Mouse (Mus musculus) forebrain, embryonic 12.5 days (tissue): ENCODE results near the gene Igfbpl1. TPM values are rescaled to one million over a fixed set of nuclear protein-coding genes. Genes with fewer than 3 reads are reported as not detected.

Experiments
- ATAC-seq: fragments of 200-750 bp; cut with Nextera tagmentation; 2 replicates; pipeline ENCODE4 v1.8.0; 2017; ENCODE audit warnings: moderate TSS enrichment; ENCODE audit not compliant: low FRiP score
- H3K27ac ChIP-seq: fragments of 300-500 bp; sonication (generic); 2 replicates; pipeline ENCODE4 v1.5.1; 2016; ENCODE audit warnings: mild to moderate bottlenecking
- H3K27me3 ChIP-seq: fragments of 300-500 bp; sonication (generic); 2 replicates; pipeline ENCODE4 v1.6.1; 2016; ENCODE audit warnings: mild to moderate bottlenecking
- H3K36me3 ChIP-seq: fragments of 300-500 bp; sonication (generic); replicated peaks from 2 replicates; pipeline ENCODE4 v1.6.1; 2016; ENCODE audit warnings: mild to moderate bottlenecking
- H3K4me1 ChIP-seq: fragments of 300-500 bp; sonication (generic); 2 replicates; pipeline ENCODE4 v1.6.1; 2016
- H3K4me2 ChIP-seq: fragments of 300-500 bp; sonication (generic); 2 replicates; pipeline ENCODE4 v1.6.1; 2016; ENCODE audit warnings: mild to moderate bottlenecking, moderate library complexity
- H3K4me3 ChIP-seq: fragments of 300-500 bp; sonication (generic); replicated peaks from 2 replicates; pipeline ENCODE4 v1.5.1; 2016; ENCODE audit warnings: mild to moderate bottlenecking
- H3K9ac ChIP-seq: fragments of 300-500 bp; sonication (generic); 2 replicates; pipeline ENCODE4 v1.6.1; 2016; ENCODE audit warnings: mild to moderate bottlenecking
- H3K9me3 ChIP-seq: fragments of 300-500 bp; sonication (generic); 2 replicates; pipeline ENCODE4 v1.6.1; 2016
- WGBS: fragments of 180-500 bp; shearing (Covaris S2); methylation state at CpG from one replicate; pipeline ENCODE4 v1.1.7; 2016; 5-methylcytosine and 5-hydroxymethylcytosine counted together
- polyA plus RNA-seq: library from polyadenylated mRNA; unstranded; fragments of >200 nt; fragmentation: Nextera tagmentation; extraction: Ambion mirVana; gene quantifications from 2 replicates; pipeline ENCODE4 v1.2.1, GENCODE M21; 2016

Gene Igfbpl1
- polyA plus RNA-seq, 1 experiment from 2014 or later: 74.5 TPM

DNA sequence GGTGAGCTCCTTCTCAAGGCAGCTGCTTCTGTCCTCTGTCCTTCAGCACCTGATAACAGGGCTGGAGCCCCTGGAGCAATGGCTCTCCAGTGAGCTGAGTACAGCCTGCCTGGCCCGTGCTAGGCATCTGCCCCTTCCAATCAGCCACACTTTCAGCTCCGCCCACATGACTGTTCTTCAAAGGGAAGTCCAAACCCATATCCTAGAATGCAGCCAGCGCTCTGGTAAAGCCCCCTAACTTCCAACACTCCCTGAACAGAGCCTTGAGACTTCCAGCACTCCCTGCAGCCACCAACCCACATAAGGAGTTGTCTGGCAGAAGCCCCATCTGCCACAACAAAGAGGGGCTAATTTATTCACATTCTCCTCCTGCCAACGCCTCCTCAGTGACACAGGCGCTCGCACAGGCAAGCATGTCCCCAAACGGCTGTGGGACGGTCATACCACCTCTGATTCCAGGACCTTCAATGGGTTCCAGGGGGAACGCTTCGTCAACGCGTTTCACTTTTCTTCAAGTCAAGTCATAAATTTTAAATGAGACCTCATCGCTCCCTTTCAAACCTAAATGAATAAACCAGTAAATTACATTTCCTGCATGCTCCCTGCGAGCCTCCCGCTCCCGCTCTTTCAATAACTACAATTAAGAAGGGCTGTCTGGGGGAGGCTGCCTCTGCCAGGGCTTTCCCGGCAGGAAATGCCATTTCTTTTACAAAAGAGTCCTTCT, 7.4 kb downstream of the Igfbpl1 start:
- peaks cover 33% of the 10 kb centered on the region for H3K36me3 ChIP-seq
- peak overlapping the region; percentile 44 for H3K4me2 ChIP-seq
- peak overlapping the region; percentile 20 for H3K4me3 ChIP-seq
- under 1% methylated on average over 17 of the region's 17 CpGs for WGBS
- peak overlapping the region; percentile 98 for H3K27ac ChIP-seq
- 0 out of 2 replicates have a peak, but pooled peaks cover 4% of the 10 kb centered on the region for H3K27me3 ChIP-seq
- H3K9ac ChIP-seq: peak overlapping the region; percentile 36
- H3K4me1 ChIP-seq: peaks cover 84% of the 10 kb centered on the region
- ATAC-seq: peak; percentile 75
- no peaks in the 10 kb centered on the region for H3K9me3 ChIP-seq

DNA sequence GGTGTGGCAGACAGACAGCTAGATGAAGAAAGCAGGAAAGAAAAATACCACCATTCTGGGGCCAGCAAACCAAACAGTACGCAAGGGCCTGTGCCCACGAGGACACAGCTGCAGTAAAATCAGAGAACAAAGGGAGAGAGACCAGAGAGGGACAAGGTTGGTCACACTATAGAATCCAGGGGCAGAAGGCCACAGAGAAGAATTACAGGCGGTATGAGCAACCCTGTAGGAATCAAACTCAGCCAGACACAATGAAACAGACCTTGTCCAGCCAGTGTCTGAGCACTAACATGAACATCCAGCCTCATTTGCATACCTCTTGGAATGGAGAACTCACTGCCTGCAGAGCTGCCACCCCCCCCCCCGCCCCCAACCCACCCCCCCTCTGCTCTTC, 7.9 kb downstream of the Igfbpl1 start:
- H3K27ac ChIP-seq: peak overlapping the region; percentile 98
- peak overlapping the region; percentile 44 for H3K4me2 ChIP-seq
- H3K9ac ChIP-seq: peak overlapping the region; percentile 36
- ATAC-seq: peak; percentile 20
- H3K4me1 ChIP-seq: peaks cover 79% of the 10 kb centered on the region
- peak overlapping the region; percentile 20 for H3K4me3 ChIP-seq
- H3K9me3 ChIP-seq: no peaks in the 10 kb centered on the region
- 9% methylated on average over 3 of the region's 4 CpGs for WGBS
- 0 out of 2 replicates have a peak, but pooled peaks cover 4% of the 10 kb centered on the region for H3K27me3 ChIP-seq
- H3K36me3 ChIP-seq: peaks cover 38% of the 10 kb centered on the region

DNA sequence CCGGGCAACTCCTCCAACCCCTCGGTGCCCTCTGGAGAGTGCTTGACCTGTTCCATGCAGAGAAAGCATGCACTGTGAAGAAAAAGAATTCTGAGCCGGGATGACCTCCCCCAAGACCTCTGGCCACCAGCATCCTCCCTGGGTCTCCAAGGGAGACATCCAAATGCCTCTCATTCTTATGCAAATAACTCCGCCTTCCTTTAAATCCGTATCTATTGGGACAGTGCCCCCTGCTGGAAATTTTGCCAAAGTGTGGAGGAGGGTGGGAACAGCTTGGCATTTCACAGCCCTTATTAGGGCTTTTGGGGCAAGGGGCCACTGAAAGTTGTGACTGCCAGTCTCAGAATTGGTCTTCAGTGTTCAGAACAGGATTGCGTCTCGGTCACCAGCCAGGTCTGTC, 11.2 kb downstream of the Igfbpl1 start:
- no peak for ATAC-seq
- no peaks in the 10 kb centered on the region for H3K9me3 ChIP-seq
- H3K27me3 ChIP-seq: 0 out of 2 replicates have a peak, but pooled peaks cover 3% of the 10 kb centered on the region
- peak overlapping the region; percentile 50; the same call in 1 of the 2 replicates for H3K27ac ChIP-seq
- no peak overlapping the region for H3K4me2 ChIP-seq
- peaks cover 49% of the 10 kb centered on the region for H3K36me3 ChIP-seq
- no peak overlapping the region for H3K4me3 ChIP-seq
- peaks cover 49% of the 10 kb centered on the region for H3K4me1 ChIP-seq
- H3K9ac ChIP-seq: no peak overlapping the region
- 24% methylated on average over 7 of the region's 7 CpGs for WGBS

DNA sequence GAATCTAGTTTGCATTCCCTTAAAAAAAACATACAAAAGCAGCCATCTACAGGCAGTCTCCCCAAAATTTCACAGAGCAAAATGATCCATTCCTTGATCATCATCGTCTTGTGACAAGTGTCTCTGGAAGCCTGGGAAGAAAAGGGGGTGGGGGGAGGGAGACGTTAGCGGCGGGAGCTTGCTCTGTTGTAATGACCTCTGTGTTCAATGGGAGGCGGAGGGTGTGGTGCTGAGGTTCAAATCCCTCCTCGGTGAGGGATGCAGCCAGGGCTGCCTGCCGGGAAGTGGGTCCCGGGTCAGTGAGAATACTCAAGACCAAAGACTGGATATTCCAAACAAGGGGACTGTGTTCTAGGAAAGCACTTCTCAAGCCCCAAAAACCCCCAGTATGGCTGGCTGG, 15.5 kb downstream of the Igfbpl1 start:
- Histone ChIP-seq H3K9ac (no peak overlapping the region), H3K27ac (0 out of 2 replicates have a peak overlapping the region, but pooled peaks have one; percentile 53), H3K4me1 (peaks cover 21% of the 10 kb centered on the region), H3K4me2 (no peak overlapping the region), H3K9me3 (no peaks in the 10 kb centered on the region), H3K4me3 (no peak overlapping the region), H3K27me3 (0 out of 2 replicates have a peak, but pooled peaks cover 5% of the 10 kb centered on the region), H3K36me3 (peaks cover 75% of the 10 kb centered on the region)
- WGBS: 14% methylated on average over 8 of the region's 8 CpGs
- no peak for ATAC-seq

DNA sequence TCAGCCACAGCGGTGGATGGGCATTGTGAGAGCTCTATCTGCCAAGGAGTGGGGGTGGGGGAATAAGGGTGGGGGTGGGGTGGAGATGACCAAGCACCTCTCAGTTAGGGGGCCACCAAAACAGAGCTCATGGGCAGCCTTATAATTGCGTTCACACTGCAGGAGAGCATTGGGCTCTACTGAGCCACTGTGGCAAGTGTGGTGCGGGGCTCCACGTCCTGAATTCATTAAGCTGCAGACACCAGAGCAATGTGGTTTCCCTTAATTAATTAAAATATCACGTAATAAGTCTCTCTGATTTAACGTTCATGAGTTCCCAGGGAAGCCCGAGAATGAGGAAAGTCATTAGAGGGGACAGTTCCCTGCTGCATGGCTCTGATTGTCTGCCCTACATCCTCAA, 18.7 kb downstream of the Igfbpl1 start:
- no peak for ATAC-seq
- H3K36me3 ChIP-seq: peaks cover 59% of the 10 kb centered on the region

DNA sequence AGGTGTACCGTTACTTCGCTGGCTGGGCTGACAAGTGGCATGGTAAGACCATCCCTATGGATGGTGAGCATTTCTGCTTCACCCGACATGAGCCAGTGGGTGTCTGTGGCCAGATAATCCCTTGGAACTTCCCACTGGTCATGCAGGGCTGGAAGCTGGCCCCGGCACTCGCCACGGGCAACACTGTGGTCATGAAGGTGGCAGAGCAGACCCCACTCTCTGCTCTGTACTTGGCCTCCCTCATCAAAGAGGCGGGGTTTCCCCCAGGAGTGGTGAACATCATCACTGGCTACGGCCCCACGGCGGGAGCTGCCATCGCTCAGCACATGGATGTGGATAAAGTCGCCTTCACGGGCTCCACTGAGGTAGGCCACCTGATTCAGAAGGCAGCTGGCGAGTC, 23.8 kb downstream of the Igfbpl1 start:
- no peaks in the 10 kb centered on the region for H3K27me3 ChIP-seq
- peaks cover 24% of the 10 kb centered on the region for H3K36me3 ChIP-seq
- no peak overlapping the region for H3K9ac ChIP-seq
- H3K9me3 ChIP-seq: no peaks in the 10 kb centered on the region
- WGBS: 95% methylated on average over 14 of the region's 14 CpGs
- no peak overlapping the region for H3K27ac ChIP-seq
- ATAC-seq: no peak
- H3K4me1 ChIP-seq: peaks cover 20% of the 10 kb centered on the region
- no peak overlapping the region for H3K4me3 ChIP-seq
- no peak overlapping the region for H3K4me2 ChIP-seq

More for the DNA sequence above, 18.7 kb downstream of the Igfbpl1 start:
- 24% methylated on average over 7 of the region's 7 CpGs for WGBS
- no peak overlapping the region for H3K9ac ChIP-seq
- H3K4me3 ChIP-seq: no peak overlapping the region
- no peak overlapping the region for H3K4me2 ChIP-seq
- H3K27me3 ChIP-seq: 0 out of 2 replicates have a peak, but pooled peaks cover 5% of the 10 kb centered on the region
- peaks cover 12% of the 10 kb centered on the region; the same call in 1 of the 2 replicates for H3K4me1 ChIP-seq
- no peaks in the 10 kb centered on the region for H3K9me3 ChIP-seq
- peak overlapping the region; percentile 53; the same call in 1 of the 2 replicates for H3K27ac ChIP-seq

DNA sequence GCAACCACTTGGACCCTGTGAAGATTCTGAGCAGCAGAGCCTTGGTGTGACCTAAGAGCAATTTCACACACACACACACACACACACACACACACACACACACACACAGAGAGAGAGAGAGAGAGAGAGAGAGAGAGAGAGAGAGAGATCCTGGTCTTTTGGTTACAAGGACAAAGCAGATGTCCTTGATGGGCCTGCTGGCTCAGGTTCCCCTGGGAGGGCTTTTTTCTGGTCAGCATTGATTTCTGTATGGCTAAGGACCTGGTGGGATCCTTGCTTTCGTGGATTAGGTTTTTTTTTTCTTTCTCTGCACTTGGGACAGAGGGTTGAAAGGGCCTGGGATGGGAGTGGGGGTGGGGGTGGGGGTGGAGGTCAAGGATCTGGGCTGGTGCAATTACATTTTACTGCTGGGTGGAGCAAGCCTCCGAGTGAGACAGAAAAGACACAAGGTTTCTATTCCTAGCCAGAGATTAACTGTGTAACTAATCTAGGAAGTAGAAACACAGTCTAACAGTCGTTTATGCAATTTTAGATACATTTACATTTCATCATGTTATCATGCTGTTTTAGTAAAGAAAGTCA, 26.7 kb downstream of the Igfbpl1 start:
- Histone ChIP-seq H3K9me3 (no peaks in the 10 kb centered on the region), H3K4me3 (no peak overlapping the region), H3K27me3 (peaks cover 4% of the 10 kb centered on the region; the same call in 1 of the 2 replicates), H3K27ac (no peak overlapping the region), H3K36me3 (peaks cover 19% of the 10 kb centered on the region), H3K4me1 (peaks cover 23% of the 10 kb centered on the region), H3K9ac (no peak overlapping the region), H3K4me2 (no peak overlapping the region)
- WGBS: 39% methylated on average over 3 of the region's 3 CpGs
- no peak for ATAC-seq

DNA sequence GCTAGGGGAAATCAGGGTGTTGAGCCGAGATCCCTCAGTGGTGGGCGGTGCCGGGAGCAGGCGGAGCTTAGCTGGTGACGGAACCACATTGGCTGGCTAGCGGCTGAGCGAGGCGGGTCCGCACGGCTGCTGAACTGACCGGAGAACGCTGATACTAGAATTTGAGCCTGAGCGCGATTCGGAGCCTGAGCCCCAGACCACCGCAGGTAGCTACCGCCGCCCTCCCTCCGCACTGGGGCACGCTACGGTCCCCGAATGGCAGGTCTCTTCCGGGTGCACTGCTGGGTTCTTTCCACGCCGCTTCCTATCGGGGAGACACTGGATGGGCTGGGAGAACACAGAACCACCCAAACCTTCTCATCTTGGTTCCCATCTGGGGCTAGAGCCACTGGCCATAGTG, 27.8 kb downstream of the Igfbpl1 start, which contains the start of gene Aldh1b1:
Gene Aldh1b1, plus strand, starts transcription at position 59 of the 400 bp plus-strand sequence.
- Histone ChIP-seq H3K4me2 (peak within 1 kb of the TSS; percentile 82), H3K4me3 (peak within 1 kb of the TSS; percentile 44), H3K27me3 (peaks cover 4% of the 10 kb centered on the region; the same call in 1 of the 2 replicates), H3K4me1 (peaks cover 23% of the 10 kb centered on the region), H3K9ac (peak within 1 kb of the TSS; percentile 54), H3K9me3 (no peaks in the 10 kb centered on the region), H3K27ac (peak within 1 kb of the TSS; percentile 65), H3K36me3 (peaks cover 16% of the 10 kb centered on the region)
- ATAC-seq: peak; percentile 86
- under 1% methylated on average over 26 of the region's 26 CpGs for WGBS

DNA sequence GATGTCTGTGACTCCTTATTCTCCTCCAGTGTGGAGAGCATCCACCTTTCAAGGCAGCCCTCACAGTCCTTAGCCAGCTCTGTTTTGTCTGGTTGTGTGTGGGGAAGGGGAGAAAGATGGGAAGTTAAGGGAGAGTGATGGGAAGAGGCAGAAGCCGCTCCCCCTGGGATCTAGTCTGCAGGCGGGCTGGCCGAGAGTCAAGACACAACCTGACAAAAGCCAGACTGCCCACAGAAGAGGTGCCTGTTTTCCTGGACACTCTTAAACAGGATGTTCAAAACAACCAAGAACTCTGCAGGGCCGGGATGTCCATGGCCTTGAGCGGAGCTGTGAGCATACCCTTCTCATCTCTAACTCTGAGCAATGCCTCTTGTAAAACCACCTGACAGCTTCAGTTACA, 30.0 kb downstream of the Igfbpl1 start:
- 83% methylated on average over 5 of the region's 5 CpGs for WGBS
- Histone ChIP-seq H3K27me3 (peaks cover 4% of the 10 kb centered on the region; the same call in 1 of the 2 replicates), H3K4me1 (peaks cover 23% of the 10 kb centered on the region), H3K27ac (no peak overlapping the region), H3K9ac (no peak overlapping the region), H3K4me3 (no peak overlapping the region), H3K36me3 (no peaks in the 10 kb centered on the region), H3K4me2 (no peak overlapping the region), H3K9me3 (no peaks in the 10 kb centered on the region)
- no peak for ATAC-seq

DNA sequence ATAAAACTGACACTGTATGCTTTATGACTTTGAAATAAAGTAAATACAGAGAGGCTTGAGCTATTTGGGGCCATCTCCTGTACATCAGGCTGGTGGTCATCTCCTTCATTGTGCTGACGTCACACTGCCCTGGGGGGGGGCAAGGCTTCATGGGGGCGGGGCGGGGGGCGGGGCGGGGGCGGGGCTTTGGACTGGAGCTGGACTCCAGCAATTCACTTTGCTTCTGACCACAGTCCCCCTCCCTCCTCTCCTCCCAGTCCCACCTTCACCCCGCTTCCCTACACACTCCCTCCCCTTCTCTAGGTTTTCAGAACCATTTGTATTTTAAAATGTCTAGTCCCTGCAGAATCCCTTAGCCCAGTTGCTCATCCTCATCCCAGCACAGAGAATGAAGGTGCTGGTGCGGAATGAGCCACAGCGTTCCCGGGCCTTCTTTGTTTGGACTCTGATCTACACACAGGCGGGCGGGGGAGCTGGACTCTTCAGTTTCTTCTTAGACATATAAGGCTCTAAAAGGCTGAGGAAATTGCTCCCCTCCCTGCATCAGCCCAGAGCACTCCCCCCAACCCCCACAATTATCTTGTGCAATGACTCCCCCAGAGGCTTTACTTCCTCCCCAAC, 31.4 kb downstream of the Igfbpl1 start:
- WGBS: 2% methylated on average over 12 of the region's 12 CpGs
- Histone ChIP-seq H3K9ac (peak overlapping the region; percentile 44; the same call in 1 of the 2 replicates), H3K9me3 (no peaks in the 10 kb centered on the region), H3K27ac (0 out of 2 replicates have a peak overlapping the region, but pooled peaks have one; percentile 37), H3K4me2 (peak overlapping the region; percentile 46), H3K4me1 (peaks cover 14% of the 10 kb centered on the region), H3K36me3 (no peaks in the 10 kb centered on the region), H3K4me3 (peak overlapping the region; percentile 20; the same call in 1 of the 2 replicates), H3K27me3 (peaks cover 4% of the 10 kb centered on the region; the same call in 1 of the 2 replicates)
- ATAC-seq: peak; percentile 54

DNA sequence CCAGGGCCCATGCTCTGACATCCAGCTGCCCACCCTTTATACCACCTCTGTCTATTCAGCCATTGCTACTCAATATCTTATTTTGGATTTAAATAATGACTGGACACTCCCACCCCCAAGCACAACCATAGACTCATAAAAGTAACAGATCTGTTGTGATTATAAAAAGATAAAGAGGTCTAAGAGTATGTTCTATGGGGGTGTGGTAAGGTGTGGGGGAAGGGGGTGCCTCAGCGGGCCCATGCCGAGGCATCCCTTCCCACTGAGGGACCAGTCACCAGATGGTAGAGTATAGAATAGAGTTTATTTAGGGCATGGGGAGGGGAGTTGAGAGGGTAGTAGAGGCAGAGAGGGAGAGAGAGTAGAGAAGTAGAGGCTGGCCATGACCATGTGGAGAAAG, 36.7 kb downstream of the Igfbpl1 start:
- 85% methylated on average over 2 of the region's 2 CpGs for WGBS
- Histone ChIP-seq H3K4me3 (no peak overlapping the region), H3K9ac (no peak overlapping the region), H3K4me2 (no peak overlapping the region), H3K27ac (peak overlapping the region; percentile 43), H3K4me1 (peaks cover 20% of the 10 kb centered on the region), H3K27me3 (no peaks in the 10 kb centered on the region; the same call in 1 of the 2 replicates), H3K36me3 (no peaks in the 10 kb centered on the region), H3K9me3 (no peaks in the 10 kb centered on the region)
- ATAC-seq: no peak
